Mouse (Mus musculus): Measurements from ENCODE around the gene Scn4b. TPM values are rescaled to one million over a fixed set of nuclear protein-coding genes. Genes with fewer than 3 reads are reported as not detected.
A peak's percentile ranks its signal among the peaks of the same experiment; 100 is the strongest.

Gene Scn4b
- polyA plus RNA-seq, 1 experiment: 13.8 TPM

GRCm38 (mm10) chr9:45119316-45119953, 18.8 kb upstream of the Scn4b start:
- no peak overlapping the region for H3K27ac ChIP-seq (ENCODE audit: insufficient read depth, low read depth, low read length)
- no peaks in the 10 kb centered on the region for H3K36me3 ChIP-seq (ENCODE audit: control insufficient read depth, insufficient read depth, low read length)
- TF ChIP-seq CTCF (conservative IDR thresholded peaks at IDR 0.05; ENCODE audit: insufficient read depth, insufficient read length, low read depth, low read length) (no peak), POLR2A (IDR thresholded peaks at IDR 0.05; ENCODE audit: low read depth, low read length) (no peak)
- no peaks in the 10 kb centered on the region; the same call in 1 of the 2 replicates for H3K27me3 ChIP-seq (replicated peaks; ENCODE audit: control insufficient read depth, insufficient read depth, low read length)
- 95% methylated on average over 8 of the region's 8 CpGs for WGBS
- no peak for DNase-seq
- H3K4me3 ChIP-seq (ENCODE audit: insufficient read depth, low read depth, low read length): no peak overlapping the region
- H3K4me1 ChIP-seq (ENCODE audit: control insufficient read depth, insufficient read depth, low read length): no peaks in the 10 kb centered on the region

- no peak overlapping the region for H3K4me3 ChIP-seq (ENCODE audit: insufficient read depth, low read depth, low read length)
- no peaks in the 10 kb centered on the region for H3K4me1 ChIP-seq (ENCODE audit: control insufficient read depth, insufficient read depth, low read length)
- H3K27me3 ChIP-seq (replicated peaks; ENCODE audit: control insufficient read depth, insufficient read depth, low read length): no peaks in the 10 kb centered on the region; the same call in 1 of the 2 replicates
- H3K27ac ChIP-seq (ENCODE audit: insufficient read depth, low read depth, low read length): no peak overlapping the region
- no peak for DNase-seq
- TF ChIP-seq POLR2A (IDR thresholded peaks at IDR 0.05; ENCODE audit: low read depth, low read length): no peak
- no peaks in the 10 kb centered on the region for H3K36me3 ChIP-seq (ENCODE audit: control insufficient read depth, insufficient read depth, low read length)
- WGBS: 93% methylated on average over 14 of the region's 14 CpGs
These were observed 18.2 kb upstream of the Scn4b start for GRCm38 (mm10) chr9:45119954-45120530.

GRCm38 (mm10) chr9:45120567-45120966, 17.6 kb upstream of the Scn4b start:
- Histone ChIP-seq H3K27me3 (replicated peaks; ENCODE audit: control insufficient read depth, insufficient read depth, low read length) (no peaks in the 10 kb centered on the region), H3K36me3 (ENCODE audit: control insufficient read depth, insufficient read depth, low read length) (no peaks in the 10 kb centered on the region), H3K4me3 (ENCODE audit: insufficient read depth, low read depth, low read length) (no peak overlapping the region), H3K4me1 (ENCODE audit: control insufficient read depth, insufficient read depth, low read length) (no peaks in the 10 kb centered on the region), H3K27ac (ENCODE audit: insufficient read depth, low read depth, low read length) (no peak overlapping the region)
- no peak for DNase-seq
- WGBS: 86% methylated on average over 6 of the region's 6 CpGs
- no peak for TF ChIP-seq CTCF (conservative IDR thresholded peaks at IDR 0.05; ENCODE audit: insufficient read depth, insufficient read length, low read depth, low read length)
- no peak for TF ChIP-seq POLR2A (IDR thresholded peaks at IDR 0.05; ENCODE audit: low read depth, low read length)

GRCm38 (mm10) chr9:45121001-45121400, 17.2 kb upstream of the Scn4b start:
- H3K4me1 ChIP-seq (ENCODE audit: control insufficient read depth, insufficient read depth, low read length): no peaks in the 10 kb centered on the region
- H3K27me3 ChIP-seq (replicated peaks; ENCODE audit: control insufficient read depth, insufficient read depth, low read length): no peaks in the 10 kb centered on the region
- DNase-seq: no peak
- no peak for TF ChIP-seq POLR2A (IDR thresholded peaks at IDR 0.05; ENCODE audit: low read depth, low read length)
- TF ChIP-seq CTCF (conservative IDR thresholded peaks at IDR 0.05; ENCODE audit: insufficient read depth, insufficient read length, low read depth, low read length): no peak
- no peak overlapping the region for H3K4me3 ChIP-seq (ENCODE audit: insufficient read depth, low read depth, low read length)
- WGBS: 63% methylated on average over 6 of the region's 6 CpGs
- no peaks in the 10 kb centered on the region for H3K36me3 ChIP-seq (ENCODE audit: control insufficient read depth, insufficient read depth, low read length)
- no peak overlapping the region for H3K27ac ChIP-seq (ENCODE audit: insufficient read depth, low read depth, low read length)

- whole genome bisulfite sequencing: 3% methylated on average over 10 of the region's 10 CpGs
- Histone ChIP-seq H3K27me3 (replicated peaks; ENCODE audit: control insufficient read depth, insufficient read depth, low read length) (no peaks in the 10 kb centered on the region), H3K36me3 (ENCODE audit: control insufficient read depth, insufficient read depth, low read length) (no peaks in the 10 kb centered on the region), H3K4me1 (ENCODE audit: control insufficient read depth, insufficient read depth, low read length) (no peaks in the 10 kb centered on the region), H3K27ac (ENCODE audit: insufficient read depth, low read depth, low read length) (no peak overlapping the region), H3K4me3 (ENCODE audit: insufficient read depth, low read depth, low read length) (no peak overlapping the region)
- DNase-seq: peak; percentile 81
- TF ChIP-seq CTCF (conservative IDR thresholded peaks at IDR 0.05; ENCODE audit: insufficient read depth, insufficient read length, low read depth, low read length) (peak; percentile 92), POLR2A (IDR thresholded peaks at IDR 0.05; ENCODE audit: low read depth, low read length) (no peak)
These were observed 16.4 kb upstream of the Scn4b start for GRCm38 (mm10) chr9:45121769-45122168.

GRCm38 (mm10) chr9:45122209-45122761, 15.9 kb upstream of the Scn4b start:
- H3K4me1 ChIP-seq (ENCODE audit: control insufficient read depth, insufficient read depth, low read length): no peaks in the 10 kb centered on the region
- H3K36me3 ChIP-seq (ENCODE audit: control insufficient read depth, insufficient read depth, low read length): no peaks in the 10 kb centered on the region
- H3K4me3 ChIP-seq (ENCODE audit: insufficient read depth, low read depth, low read length): no peak overlapping the region
- TF ChIP-seq CTCF (conservative IDR thresholded peaks at IDR 0.05; ENCODE audit: insufficient read depth, insufficient read length, low read depth, low read length): no peak
- no peak for TF ChIP-seq POLR2A (IDR thresholded peaks at IDR 0.05; ENCODE audit: low read depth, low read length)
- WGBS: 27% methylated on average over 9 of the region's 9 CpGs
- H3K27me3 ChIP-seq (replicated peaks; ENCODE audit: control insufficient read depth, insufficient read depth, low read length): no peaks in the 10 kb centered on the region
- DNase-seq: peak; percentile 43
- H3K27ac ChIP-seq (ENCODE audit: insufficient read depth, low read depth, low read length): no peak overlapping the region

GRCm38 (mm10) chr9:45125211-45125610, 13.0 kb upstream of the Scn4b start:
- Histone ChIP-seq H3K4me1 (ENCODE audit: control insufficient read depth, insufficient read depth, low read length) (no peaks in the 10 kb centered on the region), H3K27ac (ENCODE audit: insufficient read depth, low read depth, low read length) (no peak overlapping the region), H3K4me3 (ENCODE audit: insufficient read depth, low read depth, low read length) (no peak overlapping the region), H3K36me3 (ENCODE audit: control insufficient read depth, insufficient read depth, low read length) (no peaks in the 10 kb centered on the region), H3K27me3 (replicated peaks; ENCODE audit: control insufficient read depth, insufficient read depth, low read length) (no peaks in the 10 kb centered on the region)
- TF ChIP-seq POLR2A (IDR thresholded peaks at IDR 0.05; ENCODE audit: low read depth, low read length): no peak
- TF ChIP-seq CTCF (conservative IDR thresholded peaks at IDR 0.05; ENCODE audit: insufficient read depth, insufficient read length, low read depth, low read length): no peak
- WGBS: 88% methylated on average over 14 of the region's 14 CpGs
- DNase-seq: no peak

Measured in kidney, adult 2 months (tissue).